Mouse (Mus musculus) thymus, adult 2 months (tissue): Measurements from ENCODE around the gene Ell2. TPM values are rescaled to one million over a fixed set of nuclear protein-coding genes. Genes with fewer than 3 reads are reported as not detected.

ENCODE experiments used
- DNase-seq: peaks from one replicate; pipeline ENCODE4 v3.0.0; 2021
- H3K27ac ChIP-seq: fragments of 200-500 bp; 2 replicates; pipeline ENCODE4 v1.5.1; 2012; ENCODE audit warnings: low read length, control low read depth; ENCODE audit not compliant: control insufficient read depth, insufficient read depth
- H3K27me3 ChIP-seq: fragments of 200-500 bp; 2 replicates; pipeline ENCODE4 v1.6.1; 2012; ENCODE audit warnings: mild to moderate bottlenecking, low read length, moderate library complexity, mixed read lengths; ENCODE audit not compliant: control insufficient read depth, insufficient read depth
- H3K36me3 ChIP-seq: fragments of 200-500 bp; 2 replicates; pipeline ENCODE4 v1.6.1; 2012; ENCODE audit warnings: mild to moderate bottlenecking, low read length, moderate library complexity; ENCODE audit not compliant: control insufficient read depth, insufficient read depth
- H3K4me1 ChIP-seq: fragments of 200-500 bp; replicated peaks from 2 replicates; pipeline ENCODE4 v1.6.1; 2012; ENCODE audit warnings: low read length; ENCODE audit not compliant: control insufficient read depth, insufficient read depth
- H3K4me3 ChIP-seq: fragments of 200-500 bp; 2 replicates; pipeline ENCODE4 v1.5.1; 2012; ENCODE audit warnings: mild to moderate bottlenecking, low read length, control low read depth, moderate library complexity; ENCODE audit not compliant: control insufficient read depth, insufficient read depth
- CTCF ChIP-seq: fragments of 200-500 bp; IDR thresholded peaks from 2 replicates; pipeline ENCODE4 v1.5.1; 2012; ENCODE audit warnings: mild to moderate bottlenecking, control low read depth, low read length, moderate library complexity, borderline replicate concordance; ENCODE audit not compliant: control insufficient read depth, poor library complexity, insufficient read depth; ENCODE audit errors: extremely low read depth
- POLR2A ChIP-seq: fragments of 200-500 bp; IDR thresholded peaks from 2 replicates; pipeline ENCODE4 v1.6.1; 2012; ENCODE audit warnings: mild to moderate bottlenecking, low read length, control low read depth, moderate library complexity; ENCODE audit not compliant: control insufficient read depth, poor library complexity, insufficient read depth; ENCODE audit errors: extremely low read depth
- WGBS: fragments of 180-500 bp; shearing (Covaris S2); methylation state at CpG from one replicate; pipeline ENCODE4 v1.1.7; 2018; 5-methylcytosine and 5-hydroxymethylcytosine counted together
- polyA plus RNA-seq: library from polyadenylated mRNA; depleted of rRNA; stranded (reverse); fragments of >200 nt; gene quantifications from 2 replicates; pipeline ENCODE4 v1.2.3, GENCODE M21; 2012

The Ell2 gene
- polyA plus RNA-seq, 1 experiment = 2.2 TPM

DNA sequence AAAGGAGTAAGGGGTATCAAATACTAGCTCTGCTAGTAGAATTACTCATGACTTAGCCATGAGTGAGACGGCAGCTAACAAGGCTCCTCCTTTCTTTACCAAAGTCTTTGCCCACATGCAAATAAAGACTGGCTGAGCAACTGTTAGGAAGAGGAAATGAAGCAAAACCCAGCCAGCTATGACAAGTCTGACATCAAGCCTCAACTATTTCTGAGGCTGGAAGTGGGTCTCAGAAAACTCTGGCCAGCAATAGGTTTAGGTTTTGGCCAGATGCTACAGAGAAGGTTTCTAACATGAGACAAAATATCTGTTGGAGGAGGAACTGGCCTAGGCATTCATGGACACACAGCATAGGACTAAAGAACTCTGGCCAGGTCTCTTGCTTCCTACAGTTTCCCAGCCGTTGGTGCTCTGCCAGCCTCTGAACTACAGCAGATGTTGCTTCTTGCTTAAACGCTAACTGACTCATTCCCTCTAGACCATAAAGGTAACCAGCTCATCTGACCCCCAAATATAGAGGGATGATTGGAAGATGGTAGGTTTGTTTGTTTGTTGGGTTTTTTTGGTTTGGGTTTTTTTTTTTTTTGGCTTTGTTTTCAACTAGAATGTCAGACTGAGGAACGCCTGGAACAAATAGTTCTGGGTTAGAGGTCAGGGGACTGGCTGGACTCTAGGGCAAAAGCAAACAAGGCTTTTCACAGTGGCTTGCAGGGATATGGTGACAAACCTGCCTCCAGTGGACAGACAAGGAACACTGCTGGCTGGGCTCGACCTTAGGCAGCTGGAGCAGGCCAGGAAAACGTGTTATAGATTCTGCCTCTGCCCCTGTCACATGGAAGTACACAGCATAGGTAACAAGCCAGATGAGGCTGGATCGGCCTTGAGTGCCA is 92.1 kb downstream of the Ell2 start:
- 73% methylated on average over 7 of the region's 7 CpGs for WGBS
- Histone ChIP-seq H3K4me1 (no peaks in the 10 kb centered on the region), H3K27ac (no peak overlapping the region)

DNA sequence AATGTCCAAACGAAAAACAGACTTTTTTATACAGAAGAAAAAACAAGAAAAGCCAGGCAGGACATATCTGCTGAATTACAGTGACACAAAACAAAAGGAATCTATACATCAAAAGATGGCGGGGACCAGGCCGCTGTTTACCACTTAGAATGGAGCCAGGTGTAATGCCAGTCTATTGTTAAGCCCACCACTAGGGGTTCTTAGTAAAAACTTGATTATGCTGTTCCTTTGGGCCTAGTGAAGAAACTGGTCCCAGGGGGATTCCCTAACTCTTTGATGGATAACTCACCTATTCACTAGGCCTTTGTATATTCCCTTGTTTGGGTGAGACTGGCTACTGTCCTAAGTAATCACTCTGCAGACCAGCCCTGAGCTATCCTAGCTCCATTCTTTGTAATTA is 92.9 kb downstream of the Ell2 start:
- Histone ChIP-seq H3K27ac (no peak overlapping the region), H3K4me3 (no peak overlapping the region), H3K4me1 (no peaks in the 10 kb centered on the region), H3K36me3 (no peaks in the 10 kb centered on the region), H3K27me3 (no peaks in the 10 kb centered on the region)
- DNase-seq = no peak
- TF ChIP-seq POLR2A (no peak), CTCF (no peak)
- WGBS = 92% methylated on average over 3 of the region's 3 CpGs

More for the DNA sequence above, 92.1 kb downstream of the Ell2 start:
- H3K4me3 ChIP-seq = no peak overlapping the region
- no peak for DNase-seq
- TF ChIP-seq POLR2A (no peak), CTCF (no peak)
- H3K36me3 ChIP-seq = no peaks in the 10 kb centered on the region
- H3K27me3 ChIP-seq = no peaks in the 10 kb centered on the region

GRCm38 (mm10) chr13:75807969-75808368 is 101.4 kb downstream of the Ell2 start:
- WGBS = 97% methylated on average over 1 of the region's 1 CpGs
- TF ChIP-seq POLR2A = no peak
- TF ChIP-seq CTCF = no peak

DNA sequence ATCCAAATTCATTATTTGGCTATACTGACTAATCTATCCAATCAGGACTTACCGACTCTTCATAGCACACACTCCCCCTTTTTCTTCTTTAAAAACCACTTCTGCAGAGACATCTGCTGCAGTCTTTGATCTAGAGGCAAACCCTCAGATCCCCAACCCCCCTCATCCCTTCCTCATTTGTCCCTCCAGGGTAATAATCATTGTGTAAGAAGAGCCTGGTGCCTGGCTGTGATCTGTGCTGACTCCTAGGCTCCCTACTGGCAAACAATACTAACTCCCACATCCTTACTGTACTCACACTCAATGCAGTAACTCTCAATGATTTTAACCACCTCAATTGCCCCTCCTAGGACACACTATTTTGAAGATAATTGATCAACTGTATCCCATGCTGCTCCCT is 103.4 kb downstream of the Ell2 start:
- DNase-seq = no peak
- no peak overlapping the region for H3K4me3 ChIP-seq
- 7% methylated on average over 1 of the region's 1 CpGs for WGBS

More at GRCm38 (mm10) chr13:75807969-75808368, 101.4 kb downstream of the Ell2 start:
- Histone ChIP-seq H3K27me3 (no peaks in the 10 kb centered on the region), H3K27ac (no peak overlapping the region), H3K36me3 (no peaks in the 10 kb centered on the region), H3K4me3 (no peak overlapping the region), H3K4me1 (no peaks in the 10 kb centered on the region)
- DNase-seq = no peak

DNA sequence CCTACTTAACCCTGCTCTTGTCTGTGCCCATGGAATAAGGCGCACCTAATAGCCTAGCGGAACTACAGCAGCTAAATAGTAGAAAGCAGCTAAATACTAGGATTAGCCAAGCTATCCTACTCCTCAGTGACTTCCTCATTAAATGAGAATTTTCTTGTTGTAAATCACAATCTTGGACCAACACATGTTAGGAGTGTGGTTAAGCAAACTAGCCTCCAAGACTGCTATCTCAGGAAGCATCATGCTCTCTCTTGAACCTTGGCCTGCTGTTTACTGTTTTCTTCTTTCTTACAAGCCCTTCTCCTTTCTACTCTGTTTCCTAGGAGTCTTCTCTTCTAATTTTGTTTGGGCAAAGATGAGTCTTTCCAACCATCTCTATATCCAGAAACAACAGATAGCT is 110.6 kb downstream of the Ell2 start:
- Histone ChIP-seq H3K4me3 (no peak overlapping the region), H3K27ac (no peak overlapping the region), H3K27me3 (no peaks in the 10 kb centered on the region), H3K4me1 (no peaks in the 10 kb centered on the region), H3K36me3 (no peaks in the 10 kb centered on the region)
- TF ChIP-seq POLR2A (no peak), CTCF (no peak)
- WGBS = 100% methylated on average over 2 of the region's 2 CpGs
- DNase-seq = no peak

More for the DNA sequence above, 103.4 kb downstream of the Ell2 start:
- TF ChIP-seq POLR2A (no peak), CTCF (no peak)
- no peaks in the 10 kb centered on the region for H3K27me3 ChIP-seq
- no peak overlapping the region for H3K27ac ChIP-seq
- no peaks in the 10 kb centered on the region for H3K4me1 ChIP-seq
- no peaks in the 10 kb centered on the region for H3K36me3 ChIP-seq

DNA sequence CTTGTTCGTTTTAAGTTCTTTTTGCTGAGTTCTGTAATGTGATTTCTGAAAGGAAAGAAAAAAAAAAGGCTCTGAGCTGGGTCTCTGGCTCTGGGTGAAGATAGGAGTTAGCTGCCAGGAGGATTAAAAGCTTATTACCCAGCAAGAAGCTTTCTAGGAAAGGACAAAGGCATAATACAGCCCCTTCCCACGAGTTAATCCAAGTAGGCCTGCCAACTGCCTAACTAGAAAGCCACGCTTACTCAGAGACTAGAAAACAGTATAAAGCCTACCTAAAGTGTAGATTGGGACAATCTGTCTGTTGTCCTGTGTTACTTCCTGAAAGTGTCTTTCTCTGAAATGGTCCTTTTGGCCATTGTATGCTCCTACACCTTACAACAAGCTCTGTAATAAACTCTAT is 111.9 kb downstream of the Ell2 start:
- 74% methylated on average over 3 of the region's 3 CpGs for WGBS
- Histone ChIP-seq H3K4me1 (no peaks in the 10 kb centered on the region), H3K27ac (no peak overlapping the region), H3K36me3 (no peaks in the 10 kb centered on the region), H3K4me3 (no peak overlapping the region), H3K27me3 (no peaks in the 10 kb centered on the region)
- no peak for DNase-seq
- no peak for TF ChIP-seq POLR2A
- no peak for TF ChIP-seq CTCF
